Mouse (Mus musculus) adrenal gland, postnatal 36 days (tissue): ENCODE data around the gene Sptbn2. TPM values are rescaled to one million over a fixed set of nuclear protein-coding genes. Genes with fewer than 3 reads are reported as not detected.

Experiments used
- DNase-seq, 2 experiments: peaks; one replicate each; pipeline ENCODE4 v3.0.0; 2021; ENCODE audit warnings: mixed read lengths in 1 of 2
- total RNA-seq, 2 experiments: library from RNA; stranded (reverse); gene quantifications; 2 replicates each; pipeline ENCODE4 v1.2.3; 2021

Gene Sptbn2
- total RNA-seq, 2 experiments from 2014 or later, result 0.49 to 0.53 TPM

DNA sequence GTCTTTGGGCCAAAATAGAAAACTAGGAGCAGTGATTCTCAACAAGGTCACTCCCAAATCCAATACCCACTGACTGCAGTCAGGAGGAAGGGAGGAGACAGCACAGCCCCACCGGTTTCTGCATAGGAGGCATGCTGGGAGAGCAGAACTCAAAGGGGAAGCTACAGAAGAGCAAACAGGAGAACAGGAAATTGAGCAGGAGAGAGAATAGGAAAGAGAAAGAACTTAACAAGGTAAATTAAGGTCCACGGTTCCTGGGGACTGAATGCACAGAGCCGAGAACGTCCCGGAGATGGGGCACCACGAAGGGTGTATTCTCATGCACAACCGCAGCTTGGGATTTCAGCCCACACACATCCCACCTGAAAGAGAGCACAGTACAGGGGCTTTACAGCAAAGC, 74.2 kb downstream of the Sptbn2 start:
- DNase-seq, result no peak

GRCm38 (mm10) chr19:4786313-4786712, 75.3 kb downstream of the Sptbn2 start:
- no peak for DNase-seq

GRCm38 (mm10) chr19:4793281-4793830, 82.4 kb downstream of the Sptbn2 start:
- DNase-seq, result no peak

- DNase-seq, result peak; percentile 95 to 97
Observed at GRCm38 (mm10) chr19:4793831-4794422, 83.0 kb downstream of the Sptbn2 start, which contains the start of gene Rbm4. Rbm4 (minus strand) TSS chr19:4793901.

DNA sequence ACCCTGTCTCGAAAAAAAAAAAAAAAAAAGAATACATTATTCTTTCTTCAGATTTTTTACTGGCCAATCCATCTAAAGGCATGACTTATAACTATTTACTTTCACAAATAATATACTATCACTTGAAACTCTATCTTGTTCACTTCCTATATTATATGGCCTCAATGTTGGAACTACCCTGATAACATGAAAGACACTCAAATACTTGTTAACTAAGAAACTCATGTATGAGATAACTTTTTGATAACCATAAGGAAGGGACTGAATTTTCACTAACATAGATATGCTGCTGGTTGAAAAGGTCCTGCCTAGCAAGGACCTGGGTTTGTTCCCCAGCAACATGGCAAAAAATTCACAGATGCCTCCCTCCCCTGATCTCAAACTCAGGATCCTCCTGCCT, 85.0 kb downstream of the Sptbn2 start:
- DNase-seq, result no peak

GRCm38 (mm10) chr19:4797846-4798245, 86.9 kb downstream of the Sptbn2 start:
- no peak for DNase-seq

GRCm38 (mm10) chr19:4799083-4799482, 88.1 kb downstream of the Sptbn2 start:
- no peak for DNase-seq

Other genes starting within 250 kb of the Sptbn2 start
- gene Syt12, start 233.7 kb upstream of the Sptbn2 start, total RNA-seq, result 10 to 100 TPM; 66.1 to 69.9 TPM
- 10 to 100 TPM; 25.2 to 36.9 TPM for gene 2010003K11Rik, start 212.6 kb upstream of the Sptbn2 start, total RNA-seq
- 100 to 1,000 TPM; 683 to 762 TPM for gene Pcx, start 200.7 kb upstream of the Sptbn2 start, total RNA-seq
- gene Lrfn4, start 95.5 kb upstream of the Sptbn2 start, total RNA-seq, result 1 to 10 TPM; 5.5 to 6.9 TPM
- gene Rce1, start 85.5 kb upstream of the Sptbn2 start, total RNA-seq, result 10 to 100 TPM; 36.2 to 38.3 TPM
- under 1 TPM in 1 of 2 experiments, not detected in 1; 0.13 TPM for gene Gm960, start 12.5 kb upstream of the Sptbn2 start, total RNA-seq
- gene Rbm4b, start 45.3 kb downstream of the Sptbn2 start, total RNA-seq, result 10 to 100 TPM; 16.4 to 17.1 TPM
- 10 to 100 TPM; 57.6 to 68.1 TPM for gene Rbm4, start 82.7 kb downstream of the Sptbn2 start, total RNA-seq
- gene Gm21992, start 100.4 kb downstream of the Sptbn2 start, total RNA-seq, result 10 to 100 TPM; 24.5 to 25.1 TPM
- gene Rbm14, start 100.5 kb downstream of the Sptbn2 start, total RNA-seq, result 10 to 100 TPM; 48.7 to 60.3 TPM
- 100 to 1,000 TPM; 112 to 121 TPM for gene Ccs, start 128.2 kb downstream of the Sptbn2 start, total RNA-seq
- under 1 TPM in 1 of 2 experiments, not detected in 1; 0.20 TPM for gene Ccdc87, start 128.2 kb downstream of the Sptbn2 start, total RNA-seq
- 100 to 1,000 TPM; 332 to 462 TPM for gene Ctsf, start 144.0 kb downstream of the Sptbn2 start, total RNA-seq
- gene Actn3, start 166.7 kb downstream of the Sptbn2 start, total RNA-seq, result under 1 TPM; 0.53 to 0.66 TPM
- 10 to 100 TPM; 21.3 to 21.9 TPM for gene Zdhhc24, start 167.5 kb downstream of the Sptbn2 start, total RNA-seq
- gene Bbs1, start 195.5 kb downstream of the Sptbn2 start, total RNA-seq, result 1 to 10 TPM; 9.1 to 9.2 TPM
- 100 to 1,000 TPM in 1 of 2 experiments, 10 to 100 TPM in 1; 86.1 to 110 TPM for gene Dpp3, start 217.1 kb downstream of the Sptbn2 start, total RNA-seq
- gene Peli3, start 232.0 kb downstream of the Sptbn2 start, total RNA-seq, result 1 to 10 TPM; 7.7 to 8.2 TPM